Mouse (Mus musculus): ENCODE measurements around the gene Ulk4. TPM values are rescaled to one million over a fixed set of nuclear protein-coding genes. Genes with fewer than 3 reads are reported as not detected.

Ulk4 gene
- polyA plus RNA-seq, 1 experiment from 2014 or later: 213 TPM

DNA sequence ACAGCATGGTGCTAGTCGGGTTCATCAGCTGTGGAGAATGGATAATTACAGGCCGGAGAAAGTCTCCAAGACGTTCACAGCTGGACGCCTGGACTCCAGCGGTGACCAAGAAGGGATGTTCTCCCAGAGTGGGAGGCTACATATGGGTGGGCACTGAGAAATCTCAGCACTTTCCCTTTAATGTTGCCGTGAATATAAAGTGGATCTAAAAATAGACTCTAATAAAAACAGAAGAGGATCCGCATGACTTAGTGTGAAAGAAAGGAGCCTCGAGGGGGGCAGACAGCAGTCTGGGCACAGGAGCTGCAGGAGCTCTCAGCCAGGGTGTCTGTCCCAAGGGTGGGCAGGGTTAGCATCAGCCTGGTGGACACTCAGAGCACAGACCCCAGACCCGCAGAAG, 288.9 kb downstream of the Ulk4 start:
- no peak overlapping the region for H3K9ac ChIP-seq (replicated peaks; ENCODE audit: low read length)
- H3K27me3 ChIP-seq (ENCODE audit: control insufficient read depth, insufficient read depth, low read length): no peaks in the 10 kb centered on the region
- no peaks in the 10 kb centered on the region for H3K4me1 ChIP-seq (ENCODE audit: control insufficient read depth, insufficient read depth, low read length)
- 0 out of 2 replicates have a peak, but pooled peaks have one; percentile 11 for ATAC-seq (replicated peaks; ENCODE audit: insufficient number of reproducible peaks, low FRiP score, low TSS enrichment, low read depth)
- no peaks in the 10 kb centered on the region for H3K36me3 ChIP-seq (replicated peaks; ENCODE audit: control insufficient read depth, insufficient read depth, low read depth, low read length)
- no peaks in the 10 kb centered on the region for H3K9me3 ChIP-seq (replicated peaks; ENCODE audit: control insufficient read depth, low read length)
- 43% methylated on average over 9 of the region's 9 CpGs for WGBS
- no peak overlapping the region for H3K27ac ChIP-seq (replicated peaks; ENCODE audit: low read depth, low read length)
- no peak for DNase-seq (ENCODE audit: low spot score)
- no peak overlapping the region for H3K4me2 ChIP-seq (ENCODE audit: low read depth, low read length)
- H3K4me3 ChIP-seq (ENCODE audit: low read depth, low read length): no peak overlapping the region

DNA sequence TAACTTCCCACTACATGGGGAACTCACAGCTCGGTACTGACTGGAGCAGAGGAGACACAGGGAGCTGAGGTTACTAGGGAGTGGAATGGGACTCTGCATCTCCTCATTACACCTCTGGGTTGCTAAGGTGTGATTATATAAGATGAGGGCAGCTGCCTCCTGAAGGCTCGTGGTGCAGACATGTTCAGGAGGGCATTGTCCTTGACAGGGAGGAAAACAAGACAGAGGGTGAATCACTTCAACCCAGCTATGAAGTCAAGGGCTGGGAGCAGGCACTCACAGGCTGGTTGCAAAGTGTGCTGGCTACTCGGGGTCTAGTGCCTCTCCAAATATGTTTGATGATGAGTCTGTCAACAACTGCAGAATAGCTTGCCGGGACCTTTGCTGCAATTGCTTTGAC, 290.0 kb downstream of the Ulk4 start:
- Histone ChIP-seq H3K27ac (replicated peaks; ENCODE audit: low read depth, low read length) (no peak overlapping the region), H3K9me3 (replicated peaks; ENCODE audit: control insufficient read depth, low read length) (no peaks in the 10 kb centered on the region), H3K4me2 (ENCODE audit: low read depth, low read length) (no peak overlapping the region), H3K27me3 (ENCODE audit: control insufficient read depth, insufficient read depth, low read length) (no peaks in the 10 kb centered on the region), H3K9ac (replicated peaks; ENCODE audit: low read length) (no peak overlapping the region), H3K4me1 (ENCODE audit: control insufficient read depth, insufficient read depth, low read length) (no peaks in the 10 kb centered on the region), H3K4me3 (ENCODE audit: low read depth, low read length) (no peak overlapping the region), H3K36me3 (replicated peaks; ENCODE audit: control insufficient read depth, insufficient read depth, low read depth, low read length) (no peaks in the 10 kb centered on the region)
- WGBS: 81% methylated on average over 4 of the region's 4 CpGs
- ATAC-seq (replicated peaks; ENCODE audit: insufficient number of reproducible peaks, low FRiP score, low TSS enrichment, low read depth) (no peak), DNase-seq (ENCODE audit: low spot score) (no peak)

DNA sequence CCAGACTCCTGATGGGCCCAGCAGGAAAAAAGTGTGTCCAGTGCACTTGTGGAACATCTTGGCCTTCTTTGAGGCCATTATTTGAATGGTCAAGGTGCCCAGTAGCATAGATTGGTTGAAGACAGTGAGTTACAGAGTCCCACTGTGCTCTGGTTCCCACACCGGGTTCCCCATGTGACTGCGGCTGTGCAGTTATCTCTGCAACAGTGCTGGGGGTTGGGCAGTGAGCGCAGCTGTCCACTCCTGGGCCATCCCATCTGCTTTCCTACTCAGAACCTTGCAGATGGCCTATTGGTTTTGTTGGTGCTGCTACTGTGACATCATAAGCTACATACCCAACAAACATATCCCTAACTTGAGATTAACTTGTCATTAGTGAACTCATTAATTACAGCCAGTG, 290.7 kb downstream of the Ulk4 start:
- H3K9me3 ChIP-seq (replicated peaks; ENCODE audit: control insufficient read depth, low read length): no peaks in the 10 kb centered on the region
- no peaks in the 10 kb centered on the region for H3K4me1 ChIP-seq (ENCODE audit: control insufficient read depth, insufficient read depth, low read length)
- H3K36me3 ChIP-seq (replicated peaks; ENCODE audit: control insufficient read depth, insufficient read depth, low read depth, low read length): no peaks in the 10 kb centered on the region
- DNase-seq (ENCODE audit: low spot score): no peak
- 92% methylated on average over 3 of the region's 3 CpGs for WGBS
- no peaks in the 10 kb centered on the region for H3K27me3 ChIP-seq (ENCODE audit: control insufficient read depth, insufficient read depth, low read length)
- no peak for ATAC-seq (replicated peaks; ENCODE audit: insufficient number of reproducible peaks, low FRiP score, low TSS enrichment, low read depth)
- no peak overlapping the region for H3K27ac ChIP-seq (replicated peaks; ENCODE audit: low read depth, low read length)
- no peak overlapping the region for H3K4me3 ChIP-seq (ENCODE audit: low read depth, low read length)
- H3K9ac ChIP-seq (replicated peaks; ENCODE audit: low read length): no peak overlapping the region
- no peak overlapping the region for H3K4me2 ChIP-seq (ENCODE audit: low read depth, low read length)

DNA sequence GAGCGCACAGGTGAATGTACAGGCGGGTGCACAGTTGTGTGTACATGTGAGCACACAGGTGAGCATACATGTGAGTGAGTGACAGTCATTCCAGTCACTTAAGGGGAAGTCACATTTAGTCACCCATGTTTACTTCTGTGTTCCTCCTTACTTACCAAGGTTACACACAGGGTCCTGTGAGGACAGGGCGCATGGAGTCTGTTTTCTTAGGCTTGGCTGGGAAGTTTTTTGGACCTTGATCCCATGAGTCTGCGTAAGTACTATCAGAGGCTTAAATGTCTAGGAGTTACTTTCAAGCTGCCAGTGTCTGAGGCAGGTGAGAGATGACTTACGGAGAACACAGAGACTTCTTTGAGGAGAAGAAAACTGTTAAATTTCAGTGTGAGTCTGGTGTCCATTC, 291.5 kb downstream of the Ulk4 start:
- Histone ChIP-seq H3K36me3 (replicated peaks; ENCODE audit: control insufficient read depth, insufficient read depth, low read depth, low read length) (no peaks in the 10 kb centered on the region), H3K9ac (replicated peaks; ENCODE audit: low read length) (no peak overlapping the region), H3K27ac (replicated peaks; ENCODE audit: low read depth, low read length) (no peak overlapping the region), H3K4me1 (ENCODE audit: control insufficient read depth, insufficient read depth, low read length) (no peaks in the 10 kb centered on the region), H3K4me2 (ENCODE audit: low read depth, low read length) (no peak overlapping the region), H3K9me3 (replicated peaks; ENCODE audit: control insufficient read depth, low read length) (no peaks in the 10 kb centered on the region), H3K27me3 (ENCODE audit: control insufficient read depth, insufficient read depth, low read length) (no peaks in the 10 kb centered on the region), H3K4me3 (ENCODE audit: low read depth, low read length) (no peak overlapping the region)
- ATAC-seq (replicated peaks; ENCODE audit: insufficient number of reproducible peaks, low FRiP score, low TSS enrichment, low read depth) (no peak), DNase-seq (ENCODE audit: low spot score) (no peak)
- 93% methylated on average over 5 of the region's 5 CpGs for WGBS

DNA sequence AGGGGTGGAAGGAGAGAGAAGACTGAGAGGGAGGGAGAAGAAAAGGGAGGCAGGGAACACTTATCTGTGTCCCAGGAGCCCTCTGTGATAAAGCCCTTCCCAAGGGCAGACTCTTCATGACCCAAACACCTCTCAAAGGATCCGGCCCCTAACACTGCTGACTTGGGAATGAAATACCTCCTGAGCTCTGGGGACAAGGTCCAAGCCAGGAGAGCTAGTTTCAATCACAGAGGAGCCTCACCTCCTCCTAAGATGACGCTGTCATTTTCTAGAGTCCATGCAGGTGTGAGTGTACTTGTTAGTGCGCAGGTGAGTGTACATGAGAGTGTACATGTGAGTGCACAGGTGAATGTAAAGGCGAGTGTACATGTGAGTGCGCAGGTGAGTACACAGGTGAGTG, 292.0 kb downstream of the Ulk4 start:
- H3K9ac ChIP-seq (replicated peaks; ENCODE audit: low read length): no peak overlapping the region
- no peak overlapping the region for H3K4me2 ChIP-seq (ENCODE audit: low read depth, low read length)
- WGBS: 94% methylated on average over 5 of the region's 5 CpGs
- H3K9me3 ChIP-seq (replicated peaks; ENCODE audit: control insufficient read depth, low read length): no peaks in the 10 kb centered on the region
- DNase-seq (ENCODE audit: low spot score) (no peak), ATAC-seq (replicated peaks; ENCODE audit: insufficient number of reproducible peaks, low FRiP score, low TSS enrichment, low read depth) (no peak)
- H3K4me1 ChIP-seq (ENCODE audit: control insufficient read depth, insufficient read depth, low read length): no peaks in the 10 kb centered on the region
- H3K4me3 ChIP-seq (ENCODE audit: low read depth, low read length): no peak overlapping the region
- no peak overlapping the region for H3K27ac ChIP-seq (replicated peaks; ENCODE audit: low read depth, low read length)
- H3K36me3 ChIP-seq (replicated peaks; ENCODE audit: control insufficient read depth, insufficient read depth, low read depth, low read length): no peaks in the 10 kb centered on the region
- no peaks in the 10 kb centered on the region for H3K27me3 ChIP-seq (ENCODE audit: control insufficient read depth, insufficient read depth, low read length)

DNA sequence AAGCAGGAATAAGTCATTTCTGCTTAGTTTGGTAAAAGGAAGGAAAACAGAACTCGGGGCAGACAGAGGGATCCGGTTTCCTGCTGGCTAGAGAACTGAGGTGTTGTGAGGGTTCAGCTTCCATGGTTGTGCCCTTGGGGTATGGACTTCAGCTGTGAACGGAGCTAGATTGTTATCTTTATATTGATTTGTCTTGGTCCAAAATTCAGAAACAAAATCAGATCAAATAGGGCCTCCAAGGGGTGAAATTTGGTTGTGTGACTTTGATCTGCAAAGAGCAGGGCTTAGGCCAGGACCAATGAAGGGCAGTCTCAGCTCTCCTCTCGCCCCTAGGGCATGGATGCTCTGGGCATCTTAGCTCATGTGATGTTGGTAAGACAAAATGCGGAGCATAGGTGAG, 292.5 kb downstream of the Ulk4 start:
- Histone ChIP-seq H3K27ac (replicated peaks; ENCODE audit: low read depth, low read length) (no peak overlapping the region), H3K4me2 (ENCODE audit: low read depth, low read length) (no peak overlapping the region), H3K36me3 (replicated peaks; ENCODE audit: control insufficient read depth, insufficient read depth, low read depth, low read length) (no peaks in the 10 kb centered on the region), H3K9ac (replicated peaks; ENCODE audit: low read length) (no peak overlapping the region), H3K27me3 (ENCODE audit: control insufficient read depth, insufficient read depth, low read length) (no peaks in the 10 kb centered on the region), H3K4me3 (ENCODE audit: low read depth, low read length) (no peak overlapping the region), H3K9me3 (replicated peaks; ENCODE audit: control insufficient read depth, low read length) (no peaks in the 10 kb centered on the region), H3K4me1 (ENCODE audit: control insufficient read depth, insufficient read depth, low read length) (no peaks in the 10 kb centered on the region)
- ATAC-seq (replicated peaks; ENCODE audit: insufficient number of reproducible peaks, low FRiP score, low TSS enrichment, low read depth) (no peak), DNase-seq (ENCODE audit: low spot score) (no peak)
- WGBS: 43% methylated on average over 5 of the region's 5 CpGs

DNA sequence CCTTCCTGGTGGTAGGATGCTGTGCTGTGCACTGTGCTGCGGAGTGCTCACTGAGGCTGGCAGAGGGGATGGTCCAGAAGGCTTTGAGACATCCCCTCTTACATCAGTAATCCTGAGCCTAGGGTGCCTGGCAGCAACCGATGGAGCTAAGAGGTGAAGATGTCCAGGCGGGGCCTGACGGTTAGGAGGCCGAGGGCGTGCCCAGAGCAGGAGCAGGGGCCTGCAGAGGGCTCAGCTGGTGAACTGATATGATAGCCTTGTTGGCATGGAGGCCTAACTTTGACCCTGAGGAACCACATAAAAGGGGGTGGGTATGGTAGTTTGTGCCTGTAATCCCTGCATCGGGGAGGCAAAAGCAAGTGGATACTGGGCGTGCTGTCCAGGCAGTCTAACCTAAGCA, 293.1 kb downstream of the Ulk4 start:
- H3K4me1 ChIP-seq (ENCODE audit: control insufficient read depth, insufficient read depth, low read length): no peaks in the 10 kb centered on the region
- WGBS: 84% methylated on average over 8 of the region's 8 CpGs
- no peak for ATAC-seq (replicated peaks; ENCODE audit: insufficient number of reproducible peaks, low FRiP score, low TSS enrichment, low read depth)
- no peak overlapping the region for H3K4me3 ChIP-seq (ENCODE audit: low read depth, low read length)
- no peak overlapping the region for H3K27ac ChIP-seq (replicated peaks; ENCODE audit: low read depth, low read length)
- H3K27me3 ChIP-seq (ENCODE audit: control insufficient read depth, insufficient read depth, low read length): no peaks in the 10 kb centered on the region
- no peaks in the 10 kb centered on the region for H3K9me3 ChIP-seq (replicated peaks; ENCODE audit: control insufficient read depth, low read length)
- H3K9ac ChIP-seq (replicated peaks; ENCODE audit: low read length): no peak overlapping the region
- no peak overlapping the region for H3K4me2 ChIP-seq (ENCODE audit: low read depth, low read length)
- H3K36me3 ChIP-seq (replicated peaks; ENCODE audit: control insufficient read depth, insufficient read depth, low read depth, low read length): no peaks in the 10 kb centered on the region
- no peak for DNase-seq (ENCODE audit: low spot score)

DNA sequence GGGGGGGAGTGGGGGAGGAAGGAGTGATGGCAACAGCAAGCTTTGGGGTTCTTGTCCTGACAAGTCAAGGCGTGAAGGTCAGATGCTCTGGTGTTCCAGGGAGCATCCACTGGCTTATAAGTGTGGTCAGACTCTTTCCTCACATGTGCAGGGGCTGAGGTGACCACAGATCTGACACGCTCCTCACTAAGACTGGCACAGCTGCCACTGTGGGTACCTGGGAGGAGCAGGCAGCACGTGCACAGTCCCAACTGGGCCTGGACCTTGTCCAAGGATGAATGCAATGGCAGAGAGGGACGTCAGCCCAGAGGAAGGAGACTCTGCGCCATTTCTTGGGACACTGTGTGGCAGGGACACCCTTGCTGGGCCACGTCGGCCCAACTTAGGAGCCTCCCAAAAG, 295.2 kb downstream of the Ulk4 start:
- DNase-seq (ENCODE audit: low spot score) (no peak), ATAC-seq (replicated peaks; ENCODE audit: insufficient number of reproducible peaks, low FRiP score, low TSS enrichment, low read depth) (no peak)
- Histone ChIP-seq H3K4me2 (ENCODE audit: low read depth, low read length) (no peak overlapping the region), H3K27me3 (ENCODE audit: control insufficient read depth, insufficient read depth, low read length) (no peaks in the 10 kb centered on the region), H3K9ac (replicated peaks; ENCODE audit: low read length) (no peak overlapping the region), H3K9me3 (replicated peaks; ENCODE audit: control insufficient read depth, low read length) (no peaks in the 10 kb centered on the region), H3K4me3 (ENCODE audit: low read depth, low read length) (no peak overlapping the region), H3K4me1 (ENCODE audit: control insufficient read depth, insufficient read depth, low read length) (no peaks in the 10 kb centered on the region), H3K36me3 (replicated peaks; ENCODE audit: control insufficient read depth, insufficient read depth, low read depth, low read length) (no peaks in the 10 kb centered on the region; the same call in 1 of the 2 replicates), H3K27ac (replicated peaks; ENCODE audit: low read depth, low read length) (no peak overlapping the region)
- whole genome bisulfite sequencing: 85% methylated on average over 7 of the region's 7 CpGs
